Mouse (Mus musculus) liver, embryonic 14.5 days (tissue): ENCODE results near the gene Polr3h. TPM values are rescaled to one million over a fixed set of nuclear protein-coding genes. Genes with fewer than 3 reads are reported as not detected.

ENCODE experiments used
- ATAC-seq: fragments of 200-750 bp; cut with Nextera tagmentation; 2 replicates; pipeline ENCODE4 v1.8.0; 2017; ENCODE audit warnings: moderate number of reproducible peaks, mild to moderate bottlenecking, moderate library complexity; ENCODE audit not compliant: insufficient read depth
- DNase-seq, 3 experiments: peaks; one replicate each; pipeline ENCODE4 v3.0.0-alpha.2; 2012 to 2013; ENCODE audit warnings: low read depth in 3 of 3, low spot score in 3 of 3
- H3K27ac ChIP-seq: fragments of 300-500 bp; sonication (generic); 2 replicates; pipeline ENCODE4 v1.5.1; 2014; ENCODE audit warnings: moderate library complexity, mild to moderate bottlenecking, control low read depth, inconsistent platforms
- H3K27me3 ChIP-seq: fragments of 300-500 bp; sonication (generic); 2 replicates; pipeline ENCODE4 v1.6.1; 2014; ENCODE audit warnings: mild to moderate bottlenecking, low read length, moderate library complexity; ENCODE audit not compliant: control insufficient read depth, insufficient read depth
- H3K36me3 ChIP-seq: fragments of 300-500 bp; sonication (generic); replicated peaks from 2 replicates; pipeline ENCODE4 v1.6.1; 2014; ENCODE audit warnings: low read depth; ENCODE audit not compliant: control insufficient read depth, insufficient read depth
- H3K4me1 ChIP-seq, 2 experiments: fragments of 200-500 bp in 1 of 2; fragments of 300-500 bp in 1 of 2; sonication (generic) in 1 of 2; replicated peaks; 2 replicates each; pipeline ENCODE4 v1.6.1; 2012 to 2014; ENCODE audit warnings: antibody characterized with exemption in 1 of 2, inconsistent platforms in 1 of 2, low read length in 1 of 2; ENCODE audit not compliant: control insufficient read depth in 2 of 2, insufficient read depth in 2 of 2
- H3K4me2 ChIP-seq: fragments of 300-500 bp; sonication (generic); 2 replicates; pipeline ENCODE4 v1.6.1; 2014; ENCODE audit warnings: low read depth, mild to moderate bottlenecking, control low read depth, moderate library complexity
- H3K4me3 ChIP-seq, 2 experiments: fragments of 200-500 bp in 1 of 2; fragments of 300-500 bp in 1 of 2; sonication (generic) in 1 of 2; 2 replicates each; pipeline ENCODE4 v1.5.1; 2012 to 2014; ENCODE audit warnings: low read depth in 2 of 2, low read length in 2 of 2, mild to moderate bottlenecking in 2 of 2, control low read depth in 1 of 2, inconsistent platforms in 1 of 2, moderate library complexity in 1 of 2; ENCODE audit not compliant: insufficient read depth in 1 of 2
- H3K9ac ChIP-seq: fragments of 300-500 bp; sonication (generic); replicated peaks from 2 replicates; pipeline ENCODE4 v1.6.1; 2014; ENCODE audit warnings: mild to moderate bottlenecking, control low read depth, moderate library complexity
- H3K9me3 ChIP-seq: fragments of 300-500 bp; sonication (generic); 2 replicates; pipeline ENCODE4 v1.6.1; 2016; ENCODE audit warnings: low read length, mixed read lengths; ENCODE audit not compliant: control insufficient read depth
- CTCF ChIP-seq: IDR thresholded peaks from 2 replicates; pipeline ENCODE4 v1.5.1; 2016; ENCODE audit warnings: antibody characterized with exemption, low read depth, control low read depth
- EP300 ChIP-seq: IDR thresholded peaks from 2 replicates; pipeline ENCODE4 v1.6.1; 2016; ENCODE audit warnings: antibody characterized with exemption, low read depth
- WGBS: fragments of 180-500 bp; shearing (Covaris S2); extraction: QIAGEN DNeasy Blood & Tissue Kit; methylation state at CpG from one replicate; pipeline ENCODE4 v1.1.7; 2014; ENCODE audit not compliant: insufficient replicate concordance; 5-methylcytosine and 5-hydroxymethylcytosine counted together
- polyA plus RNA-seq, 2 experiments: library from polyadenylated mRNA; depleted of rRNA in 1 of 2; stranded (reverse) in 1 of 2; unstranded in 1 of 2; fragments of >200 nt; fragmentation: Nextera tagmentation in 1 of 2; extraction: Ambion mirVana in 1 of 2; gene quantifications; 2 replicates each; pipeline versions ENCODE4 v1.2.1 to v1.2.3; 2012 to 2014

Gene Polr3h
- polyA plus RNA-seq, 2 experiments = 13.7 to 68.3 TPM

GRCm38 (mm10) chr15:81940219-81940618 lies 14.2 kb upstream of the Polr3h start:
- Histone ChIP-seq H3K4me1 (peaks cover 0 to 10% of the 10 kb centered on the region in 2 experiments; a peak in 3 of 4 replicates), H3K27ac (no peak overlapping the region), H3K27me3 (peaks cover 20% of the 10 kb centered on the region), H3K9ac (no peak overlapping the region), H3K36me3 (no peaks in the 10 kb centered on the region), H3K4me3 (no peak overlapping the region), H3K4me2 (no peak overlapping the region), H3K9me3 (no peaks in the 10 kb centered on the region)
- DNase-seq = no peak
- ATAC-seq = no peak
- TF ChIP-seq EP300 (no peak), CTCF (no peak)
- WGBS = 72% methylated on average over 5 of the region's 5 CpGs

- H3K4me1 ChIP-seq = peaks cover 0 to 10% of the 10 kb centered on the region in 2 experiments; a peak in 3 of 4 replicates
- H3K4me3 ChIP-seq = no peak overlapping the region
- peaks cover 20% of the 10 kb centered on the region for H3K27me3 ChIP-seq
- H3K4me2 ChIP-seq = no peak overlapping the region
- 35% methylated on average over 4 of the region's 4 CpGs for WGBS
- TF ChIP-seq CTCF (no peak), EP300 (0 out of 2 replicates have a peak, but pooled peaks have one; percentile 29)
- no peaks in the 10 kb centered on the region for H3K36me3 ChIP-seq
- H3K27ac ChIP-seq = no peak overlapping the region
- H3K9ac ChIP-seq = no peak overlapping the region
- no peaks in the 10 kb centered on the region for H3K9me3 ChIP-seq
- peak; percentile 71 for ATAC-seq
- DNase-seq = peak in 1 of 3 experiments; percentile 16
These were observed 13.7 kb upstream of the Polr3h start for GRCm38 (mm10) chr15:81939774-81940173.

DNA sequence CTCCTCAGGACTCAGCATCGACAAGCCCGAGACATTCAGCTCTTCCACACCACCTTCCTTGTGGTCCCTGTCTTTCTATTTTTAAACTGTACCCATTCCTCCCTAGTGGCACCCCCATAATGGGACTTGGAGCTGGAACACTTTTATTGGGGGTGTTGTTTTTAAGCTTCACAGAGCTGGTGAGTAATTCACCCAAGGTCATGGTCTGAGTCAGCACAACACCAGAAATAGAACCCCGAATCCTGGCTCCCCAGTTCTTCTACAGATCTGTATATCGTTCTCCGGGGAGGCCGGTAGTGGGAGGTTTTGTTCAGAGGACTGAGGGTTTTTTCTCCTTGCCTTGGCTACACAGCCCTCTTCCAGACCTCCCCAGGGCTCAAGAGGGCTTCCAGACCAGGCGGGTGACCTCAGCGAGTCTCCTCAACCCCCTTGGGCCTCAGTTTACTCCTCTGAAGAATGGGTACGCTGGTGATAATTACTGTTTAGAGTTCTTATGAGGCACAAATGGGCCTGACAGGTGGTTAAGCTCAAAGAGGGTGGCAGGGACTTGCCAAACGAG lies 13.2 kb upstream of the Polr3h start:
- 80% methylated on average over 10 of the region's 10 CpGs for WGBS
- Histone ChIP-seq H3K9me3 (no peaks in the 10 kb centered on the region), H3K36me3 (no peaks in the 10 kb centered on the region), H3K27ac (no peak overlapping the region), H3K4me3 (no peak overlapping the region), H3K4me1 (peaks cover 0 to 10% of the 10 kb centered on the region in 2 experiments; a peak in 3 of 4 replicates), H3K27me3 (peaks cover 20% of the 10 kb centered on the region), H3K4me2 (no peak overlapping the region), H3K9ac (no peak overlapping the region)
- TF ChIP-seq EP300 (no peak), CTCF (no peak)
- no peak for DNase-seq
- ATAC-seq = no peak

DNA sequence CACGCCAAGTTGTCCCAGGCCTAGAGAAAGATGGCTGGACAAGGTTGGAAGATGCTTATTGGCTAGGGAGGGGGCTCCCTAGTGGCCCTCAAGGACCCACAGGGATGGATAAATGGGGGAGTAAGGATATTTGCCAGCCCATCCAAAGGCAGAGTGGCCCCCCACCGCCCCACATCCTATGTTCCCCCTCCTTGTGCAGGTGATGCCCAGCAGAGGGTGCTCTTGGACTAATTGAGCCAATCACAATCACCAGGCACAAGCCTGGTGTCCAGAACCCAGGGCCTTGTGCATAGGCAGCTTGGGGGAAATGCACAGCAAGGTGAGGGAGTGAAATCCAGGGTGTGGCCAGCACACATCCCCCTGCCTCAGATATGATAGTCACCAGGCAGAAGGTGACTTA lies 12.2 kb upstream of the Polr3h start:
- H3K27me3 ChIP-seq = peaks cover 20% of the 10 kb centered on the region
- H3K4me2 ChIP-seq = no peak overlapping the region
- ATAC-seq (no peak), DNase-seq (no peak)
- H3K9ac ChIP-seq = no peak overlapping the region
- TF ChIP-seq EP300 = no peak
- peak; percentile 86 for TF ChIP-seq CTCF
- H3K4me3 ChIP-seq = no peak overlapping the region
- H3K27ac ChIP-seq = no peak overlapping the region
- H3K9me3 ChIP-seq = no peaks in the 10 kb centered on the region
- 42% methylated on average over 2 of the region's 2 CpGs for WGBS
- peaks cover 0 to 10% of the 10 kb centered on the region in 2 experiments; a peak in 3 of 4 replicates for H3K4me1 ChIP-seq
- no peaks in the 10 kb centered on the region for H3K36me3 ChIP-seq

DNA sequence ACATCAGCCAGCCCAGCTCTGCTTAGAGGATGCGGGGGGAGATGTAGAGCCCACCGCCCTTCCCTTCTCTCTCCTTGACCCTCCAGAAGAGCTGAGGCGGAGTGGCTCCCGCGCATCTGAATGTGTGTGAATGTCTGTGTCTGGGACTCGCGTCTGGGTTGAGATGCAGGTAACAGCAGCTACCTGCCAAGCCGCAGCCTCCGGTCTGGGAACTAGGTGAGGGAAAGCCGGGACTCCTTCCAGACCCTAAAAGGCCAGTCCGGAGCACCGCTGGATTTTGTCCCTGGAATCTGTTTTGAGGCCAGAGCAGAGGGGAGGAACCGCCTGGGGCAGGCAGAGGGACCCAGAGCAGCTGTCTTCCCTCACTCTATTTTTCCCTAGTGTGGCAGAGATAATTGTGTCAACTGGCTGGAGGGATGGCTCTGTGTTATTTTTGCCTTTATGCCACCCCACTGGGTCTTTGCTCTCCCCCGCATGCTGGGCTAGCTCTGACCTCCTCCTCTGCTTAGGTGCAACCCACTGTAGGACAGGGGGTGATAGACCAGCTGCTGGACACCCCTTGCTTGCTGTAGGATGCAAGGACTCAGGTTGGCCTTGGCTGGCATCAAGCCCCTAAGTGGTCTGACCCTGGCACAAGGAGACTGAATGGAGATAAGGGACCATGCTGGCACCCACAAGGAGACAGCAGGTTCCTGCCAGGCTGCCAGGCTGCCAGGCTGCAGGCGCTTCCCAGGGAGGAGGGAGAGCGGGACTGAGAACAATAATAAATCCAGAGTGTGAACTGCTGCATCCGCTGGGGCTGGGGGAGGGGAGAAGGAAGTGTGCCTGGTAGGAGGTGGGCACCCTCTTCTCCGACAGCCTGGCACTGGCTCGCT lies 11.3 kb upstream of the Polr3h start:
- 16% methylated on average over 19 of the region's 19 CpGs for WGBS
- H3K4me3 ChIP-seq = peak overlapping the region in 1 of 2 experiments; percentile 2; a peak in 2 of 4 replicates
- no peak for TF ChIP-seq EP300
- TF ChIP-seq CTCF = no peak
- no peak overlapping the region for H3K9ac ChIP-seq
- no peak for ATAC-seq
- H3K4me1 ChIP-seq = peaks cover 0 to 11% of the 10 kb centered on the region in 2 experiments; a peak in 3 of 4 replicates
- H3K4me2 ChIP-seq = peak overlapping the region; percentile 31
- no peaks in the 10 kb centered on the region for H3K9me3 ChIP-seq
- H3K36me3 ChIP-seq = no peaks in the 10 kb centered on the region
- no peak for DNase-seq
- H3K27ac ChIP-seq = no peak overlapping the region
- peaks cover 20% of the 10 kb centered on the region for H3K27me3 ChIP-seq
